Mouse (Mus musculus): Measurements from ENCODE around the gene Adora3. TPM values are rescaled to one million over a fixed set of nuclear protein-coding genes. Genes with fewer than 3 reads are reported as not detected.
"Not testable (repeated sequence)": the region's sequence is repeated elsewhere in the genome, so short reads cannot be mapped to it uniquely, and the experiment has no call there.

The Adora3 gene
- polyA plus RNA-seq, 1 experiment: 1.5 TPM

DNA sequence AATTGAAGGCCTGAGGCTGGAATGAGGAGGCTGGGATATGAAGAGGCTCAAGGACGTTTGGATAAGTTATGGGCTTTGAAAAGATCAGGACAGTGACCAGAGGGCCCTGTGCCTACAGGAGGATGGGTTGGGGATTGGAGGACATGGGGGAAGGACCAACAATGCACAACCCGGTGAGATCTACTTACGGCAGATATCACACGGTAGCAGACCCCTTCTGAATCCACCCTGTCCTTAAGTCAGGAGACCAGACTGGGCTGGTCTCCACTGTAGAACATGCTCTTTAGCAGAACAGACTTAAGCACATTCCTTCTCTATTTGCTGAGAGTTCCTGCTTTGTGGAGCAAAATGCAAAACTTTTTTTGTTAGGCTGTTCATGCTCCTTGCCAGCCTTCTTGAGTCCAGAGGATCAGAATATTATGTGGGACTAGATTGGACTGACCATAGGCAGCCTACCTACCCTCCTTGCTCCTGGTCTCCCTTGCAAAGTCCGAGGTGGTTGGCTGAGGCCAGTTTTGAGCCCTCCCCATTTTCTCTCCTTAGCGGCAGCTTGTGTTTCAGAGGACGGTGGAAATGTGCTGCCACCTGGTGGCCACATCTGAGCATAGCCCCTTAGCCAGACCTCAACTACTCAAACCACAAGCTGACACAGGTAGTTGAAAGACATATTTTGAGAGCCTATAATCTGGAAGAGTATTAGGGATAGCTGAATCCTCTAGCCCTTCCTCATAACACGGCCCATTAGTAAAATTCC, 28.9 kb downstream of the Adora3 start:
- DNase-seq (ENCODE audit: extremely low spot score in 1 of 2, low spot score in 1 of 2): peak; percentile 62 to 92

DNA sequence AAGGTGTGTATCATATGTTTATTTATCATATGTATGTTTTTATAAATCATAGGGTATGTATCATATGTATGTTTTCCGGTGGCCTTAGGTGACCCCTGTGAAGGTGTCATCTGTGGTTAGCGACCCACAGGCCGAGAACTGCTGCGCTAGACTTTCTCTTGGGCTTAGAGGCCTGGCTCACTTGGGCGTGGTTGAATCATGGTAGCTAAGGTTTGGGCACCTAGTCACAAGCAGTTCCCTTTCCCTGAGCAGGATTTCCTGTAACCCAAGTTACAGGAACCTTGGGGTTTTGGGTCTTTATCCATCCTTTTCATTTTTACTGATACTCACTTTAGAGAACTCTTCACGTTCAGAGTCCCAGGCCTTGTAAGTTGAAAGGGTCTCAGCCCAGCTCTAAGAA, 29.6 kb downstream of the Adora3 start:
- no peak for DNase-seq (ENCODE audit: extremely low spot score in 1 of 2, low spot score in 1 of 2)

DNA sequence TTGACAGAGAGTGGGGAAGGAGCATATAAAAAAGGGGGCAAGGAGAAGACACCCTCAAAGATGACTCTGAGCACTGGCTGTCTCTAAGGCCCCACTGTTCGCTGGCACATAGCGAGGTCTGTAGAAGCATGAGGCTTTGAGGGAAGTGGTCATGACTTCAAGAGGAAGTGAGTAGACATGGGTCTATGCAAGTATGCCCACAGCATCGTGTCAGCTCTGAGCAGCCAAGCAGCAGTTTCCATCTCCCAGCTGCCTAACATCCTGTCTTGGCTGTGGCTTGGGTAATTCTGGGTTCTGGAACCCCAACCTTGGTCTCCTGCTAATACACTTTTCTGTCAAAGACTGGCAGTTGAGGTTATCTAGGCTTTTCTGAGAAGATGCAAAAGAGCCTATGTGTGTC, 30.1 kb downstream of the Adora3 start:
- no peak for DNase-seq (ENCODE audit: extremely low spot score in 1 of 2, low spot score in 1 of 2)

DNA sequence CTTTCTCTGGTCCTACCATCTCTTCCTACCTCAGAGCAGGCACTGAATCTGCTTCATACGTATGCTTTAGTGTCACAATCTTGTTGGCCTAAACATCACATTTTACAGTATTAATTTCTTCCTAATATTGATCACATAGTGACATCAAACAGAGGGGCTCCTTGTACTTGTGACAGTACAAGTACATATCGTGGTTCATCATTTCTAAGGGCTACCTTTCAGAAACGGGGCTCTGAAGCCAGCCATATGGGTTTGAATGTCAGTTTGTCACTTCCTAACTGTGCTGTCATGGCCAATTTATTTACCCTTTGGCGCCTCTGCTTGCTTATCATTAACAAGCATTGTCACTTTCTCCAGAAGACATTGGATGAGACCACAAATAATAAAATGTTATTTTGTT, 30.8 kb downstream of the Adora3 start:
- DNase-seq (ENCODE audit: extremely low spot score in 1 of 2, low spot score in 1 of 2): no peak

DNA sequence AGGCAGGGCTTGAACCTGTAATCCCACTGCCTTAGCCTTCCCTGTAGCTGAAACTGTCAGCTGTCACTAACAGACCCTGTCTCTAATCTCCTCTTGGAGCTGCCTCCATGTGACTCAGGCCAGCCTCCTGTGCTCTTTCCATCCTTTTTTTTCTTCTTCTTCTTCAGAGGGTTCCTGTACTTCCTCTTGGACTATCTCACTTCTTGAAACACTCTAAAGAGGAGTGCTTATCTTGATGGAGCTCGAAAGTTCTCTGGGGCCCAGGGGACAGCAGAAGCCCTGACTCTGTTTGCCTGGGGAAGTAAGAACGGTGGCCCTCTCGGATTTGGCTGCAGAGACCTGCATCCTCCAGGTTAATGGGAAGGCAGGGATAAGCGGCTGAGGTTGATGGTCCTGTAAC, 33.6 kb downstream of the Adora3 start:
- DNase-seq (ENCODE audit: extremely low spot score in 1 of 2, low spot score in 1 of 2): no peak

DNA sequence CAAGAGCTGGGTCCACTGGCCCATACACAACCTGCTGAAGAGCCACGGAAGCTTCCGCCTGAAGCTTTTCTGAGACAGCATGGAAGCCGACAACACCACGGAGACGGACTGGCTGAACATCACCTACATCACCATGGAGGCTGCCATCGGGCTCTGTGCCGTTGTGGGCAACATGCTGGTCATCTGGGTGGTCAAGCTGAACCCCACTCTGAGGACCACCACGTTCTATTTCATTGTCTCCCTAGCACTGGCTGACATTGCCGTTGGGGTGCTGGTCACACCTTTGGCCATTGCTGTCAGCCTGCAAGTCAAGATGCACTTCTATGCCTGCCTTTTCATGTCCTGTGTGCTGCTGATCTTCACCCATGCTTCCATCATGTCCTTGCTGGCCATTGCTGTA, 34.1 kb downstream of the Adora3 start:
- no peak for DNase-seq (ENCODE audit: extremely low spot score in 1 of 2, low spot score in 1 of 2)

DNA sequence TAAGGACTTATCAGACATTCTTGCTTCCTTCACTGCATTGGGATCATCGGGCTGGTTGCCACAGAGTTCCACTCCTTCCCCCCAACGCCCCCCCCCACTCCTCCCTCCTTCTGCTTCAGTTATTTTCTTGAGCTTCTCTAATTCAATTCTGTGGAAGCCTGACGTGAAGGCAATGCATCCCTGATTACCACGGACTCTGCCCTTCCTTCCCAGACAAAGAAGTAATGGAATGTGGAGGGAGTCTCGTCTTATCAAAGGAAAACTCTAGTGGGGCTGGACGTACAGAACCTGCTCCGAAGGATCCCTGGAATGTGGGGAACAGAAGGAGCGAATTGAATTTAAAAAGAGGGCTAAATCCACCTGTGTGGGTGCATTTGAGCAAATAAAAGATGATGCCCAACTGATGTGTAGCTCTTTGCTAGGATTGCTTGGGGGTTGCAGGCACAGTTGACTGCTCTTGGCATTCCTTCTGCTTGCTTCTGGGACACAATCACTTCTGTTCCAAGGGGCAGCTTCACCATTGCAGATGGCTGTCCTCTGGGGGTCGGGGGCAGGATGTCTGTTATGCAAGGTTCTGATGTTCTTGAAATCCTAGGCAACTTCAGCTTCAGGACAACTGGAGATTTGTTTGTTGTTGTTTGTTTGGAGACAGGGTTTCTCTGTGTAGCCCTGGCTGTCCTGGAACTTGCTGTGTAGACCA, 37.4 kb downstream of the Adora3 start:
- no peak for DNase-seq (ENCODE audit: extremely low spot score in 1 of 2, low spot score in 1 of 2)

DNA sequence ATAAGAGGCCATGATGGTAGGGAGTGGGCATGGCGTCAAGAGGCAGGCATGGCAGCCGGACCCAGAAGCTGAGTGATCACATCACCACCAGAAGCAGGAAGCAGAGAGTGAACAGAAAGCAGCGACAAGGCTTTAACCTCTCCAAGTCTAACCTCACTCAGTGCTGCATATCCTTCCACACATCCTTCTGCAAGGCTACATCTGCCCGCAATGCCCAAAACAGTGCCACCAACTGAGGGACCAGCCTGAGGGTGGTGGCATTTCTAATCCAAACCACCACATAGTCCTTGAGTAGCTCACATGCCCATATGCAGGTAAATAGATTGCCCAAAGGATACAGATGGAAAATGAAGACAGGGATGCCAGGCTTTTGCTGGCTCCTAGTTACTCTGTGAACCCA, 38.3 kb downstream of the Adora3 start:
- DNase-seq (ENCODE audit: extremely low spot score in 1 of 2, low spot score in 1 of 2): no peak

DNA sequence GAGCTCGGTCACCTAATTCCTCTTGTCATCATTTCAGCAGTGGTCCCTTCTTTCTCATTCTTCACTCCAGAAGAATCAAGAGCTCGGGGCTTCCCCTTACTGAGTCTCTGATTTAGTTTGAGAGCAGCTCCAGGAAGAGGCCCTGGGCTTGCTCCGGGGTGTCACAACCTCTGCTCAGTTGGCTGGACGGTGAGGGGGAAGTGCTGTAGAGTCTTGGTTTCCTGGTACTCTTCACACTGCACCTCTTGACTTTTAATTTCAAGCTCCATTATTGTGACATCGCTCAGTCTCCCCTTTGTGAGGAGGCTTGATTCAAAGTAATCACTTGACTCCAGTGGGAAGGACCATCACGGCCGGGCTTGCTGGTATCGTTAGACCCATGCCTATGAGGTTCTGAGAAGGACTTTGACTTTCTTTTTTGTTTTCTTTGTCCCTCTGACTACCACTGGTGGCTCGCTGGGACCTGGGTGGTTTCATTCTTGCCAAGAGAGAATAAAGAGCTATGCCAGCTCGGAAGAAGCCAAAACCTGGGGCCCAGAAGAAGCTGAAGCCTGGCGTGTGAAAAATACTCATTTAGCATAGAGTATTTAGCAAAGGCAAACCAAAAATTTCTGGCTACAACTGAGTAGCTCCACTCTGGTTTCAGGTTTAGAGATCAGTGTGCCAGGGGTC, 40.0 kb downstream of the Adora3 start:
- DNase-seq (ENCODE audit: extremely low spot score in 1 of 2, low spot score in 1 of 2): no peak

DNA sequence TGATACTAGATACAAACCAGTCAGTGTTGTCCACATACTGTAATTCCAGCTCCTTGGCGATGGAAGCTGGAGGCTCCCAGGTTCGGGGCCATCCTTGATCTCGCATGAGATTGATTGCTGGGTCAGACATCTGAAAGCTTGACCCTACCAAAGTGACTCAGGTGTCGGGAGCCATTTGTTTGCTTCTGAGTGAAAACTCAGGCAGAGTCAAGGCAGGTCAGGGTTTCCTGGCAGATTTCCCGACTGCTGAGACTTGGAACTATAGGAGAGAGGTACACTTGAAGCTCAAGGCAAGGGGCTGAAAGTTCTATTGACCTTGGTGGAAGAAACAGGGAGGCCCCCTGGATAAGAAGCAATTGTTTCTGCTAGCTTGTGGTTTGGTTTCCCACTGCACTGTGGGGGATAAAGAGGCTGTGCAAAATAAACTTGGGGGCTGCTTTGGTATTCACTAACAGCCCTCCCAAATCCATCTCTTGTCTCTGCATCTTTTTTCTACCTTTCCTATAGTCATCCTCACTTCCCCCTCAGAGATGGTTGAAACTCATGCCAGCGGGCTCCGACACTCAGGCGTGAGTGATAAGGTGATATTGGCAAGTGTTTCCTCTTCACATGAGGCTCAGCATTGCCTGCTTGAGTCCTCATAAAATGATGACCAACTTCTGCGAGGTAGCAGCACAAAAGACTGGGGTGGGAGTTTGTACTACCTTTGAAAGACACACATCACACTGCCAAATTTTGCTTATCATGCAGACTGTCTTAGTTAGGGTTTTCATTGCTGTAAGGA, 41.6 kb downstream of the Adora3 start:
- no peak for DNase-seq (ENCODE audit: extremely low spot score in 1 of 2, low spot score in 1 of 2)

DNA sequence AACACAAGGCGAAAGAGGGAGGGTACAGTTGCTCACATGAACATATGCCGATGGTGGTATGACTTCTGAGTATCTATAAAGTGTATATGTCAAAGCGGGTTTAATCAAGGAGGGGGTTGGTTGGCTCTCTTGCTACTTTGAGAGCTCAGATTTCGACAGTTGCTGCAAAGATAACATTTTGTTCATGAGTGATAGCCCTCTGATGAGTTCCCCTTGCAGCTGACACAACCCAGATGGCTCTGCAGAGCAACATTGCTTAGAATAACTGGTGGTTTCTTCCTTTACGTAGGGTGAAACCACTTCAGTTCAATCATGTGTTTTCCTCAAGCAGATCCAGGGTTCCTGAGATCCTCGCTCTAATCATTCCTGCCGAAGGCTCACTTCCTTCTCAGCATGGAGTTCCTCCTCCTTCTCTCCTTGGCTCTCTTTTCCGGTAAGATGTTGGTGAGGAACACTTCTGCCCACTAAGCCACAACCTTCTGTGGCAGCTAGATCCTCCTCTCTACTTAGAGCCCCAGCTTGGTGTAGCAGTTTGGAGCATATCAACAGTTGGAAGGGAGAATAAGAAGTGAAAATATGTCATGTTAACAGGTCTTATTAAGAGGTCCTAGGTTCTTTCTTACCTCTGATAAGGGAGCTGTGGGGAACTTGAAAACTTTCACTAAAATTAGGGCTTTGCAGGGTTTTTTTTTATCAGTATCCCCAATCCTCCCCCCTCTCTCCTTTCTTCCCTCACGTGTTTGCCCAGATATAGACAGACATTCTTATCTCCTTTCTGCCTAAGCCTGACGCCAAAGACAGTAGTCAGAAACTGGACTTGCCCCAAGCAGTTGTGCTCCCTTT, 43.4 kb downstream of the Adora3 start:
- DNase-seq (ENCODE audit: extremely low spot score in 1 of 2, low spot score in 1 of 2): no peak

DNA sequence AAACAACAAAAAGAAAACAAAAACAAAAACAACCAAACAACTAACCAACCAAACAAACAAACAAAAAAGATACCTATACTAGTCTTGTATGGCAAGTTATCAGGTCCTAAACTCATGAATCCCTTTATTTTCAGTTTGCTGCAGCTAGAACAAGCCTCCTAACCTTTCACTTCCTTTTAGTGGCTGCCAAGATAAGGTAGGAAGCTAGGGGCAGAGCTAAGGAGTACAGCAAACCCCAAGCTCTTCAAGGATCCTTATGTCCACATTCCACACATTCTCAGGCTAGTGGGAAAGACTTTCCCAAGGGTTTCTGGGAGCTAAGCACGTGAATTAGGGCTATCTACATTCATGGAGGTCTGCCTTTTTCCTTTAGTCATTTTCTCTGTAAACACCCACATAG, 44.6 kb downstream of the Adora3 start:
- no peak for DNase-seq (ENCODE audit: extremely low spot score in 1 of 2, low spot score in 1 of 2)

DNA sequence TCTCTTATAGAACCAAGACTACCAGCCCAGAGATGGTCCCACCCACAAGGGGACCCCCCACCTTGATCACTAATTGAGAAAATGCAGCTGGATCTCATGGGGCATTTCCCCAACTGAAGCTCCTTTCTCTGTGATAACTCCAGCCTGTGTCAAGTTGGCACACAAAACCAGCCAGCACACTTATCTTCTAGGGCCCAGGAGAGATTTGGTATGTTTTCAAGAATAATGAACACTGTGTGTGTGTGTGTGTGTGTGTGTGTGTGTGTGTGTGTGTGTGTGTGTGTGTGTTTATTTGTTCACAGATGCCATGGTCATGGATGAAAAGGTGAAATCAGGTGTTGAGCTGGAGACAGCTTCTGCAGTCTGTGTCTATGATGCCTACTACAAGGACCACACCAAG, 45.8 kb downstream of the Adora3 start:
- not testable (repeated sequence) for DNase-seq (ENCODE audit: extremely low spot score in 1 of 2, low spot score in 1 of 2)

DNA sequence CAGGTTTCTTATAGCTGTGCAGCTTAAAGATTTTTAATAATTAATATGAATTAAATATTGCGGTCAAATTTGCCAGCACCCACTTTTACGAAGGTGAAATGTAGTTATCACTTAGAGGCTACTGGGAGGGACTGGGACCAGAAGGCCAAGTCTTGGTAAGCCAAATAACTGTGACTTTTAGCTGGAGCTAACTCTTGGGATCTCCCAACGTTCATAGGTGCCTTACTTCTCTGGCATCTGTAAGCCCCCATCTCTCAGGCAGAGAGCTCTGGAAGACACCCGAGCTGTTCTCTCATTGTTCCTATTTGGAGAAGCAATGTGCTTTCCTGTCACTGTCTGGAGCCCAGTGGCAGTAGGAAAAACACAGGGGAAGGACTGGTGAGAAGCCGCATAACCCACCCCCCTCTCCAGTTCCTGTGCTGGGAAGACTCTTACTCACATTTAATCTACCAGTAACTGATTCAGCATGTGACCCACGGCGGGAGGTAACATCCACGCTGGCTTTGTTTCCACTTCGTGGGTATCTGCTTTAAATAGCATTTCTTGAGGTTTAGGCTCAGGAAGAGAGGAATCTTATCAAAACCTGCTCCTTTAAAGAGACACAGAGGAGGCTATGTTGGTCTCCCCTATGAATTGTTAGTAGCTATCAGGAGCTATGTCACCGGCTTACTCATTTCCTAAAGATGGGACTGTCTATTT, 47.1 kb downstream of the Adora3 start:
- no peak for DNase-seq (ENCODE audit: extremely low spot score in 1 of 2, low spot score in 1 of 2)

DNA sequence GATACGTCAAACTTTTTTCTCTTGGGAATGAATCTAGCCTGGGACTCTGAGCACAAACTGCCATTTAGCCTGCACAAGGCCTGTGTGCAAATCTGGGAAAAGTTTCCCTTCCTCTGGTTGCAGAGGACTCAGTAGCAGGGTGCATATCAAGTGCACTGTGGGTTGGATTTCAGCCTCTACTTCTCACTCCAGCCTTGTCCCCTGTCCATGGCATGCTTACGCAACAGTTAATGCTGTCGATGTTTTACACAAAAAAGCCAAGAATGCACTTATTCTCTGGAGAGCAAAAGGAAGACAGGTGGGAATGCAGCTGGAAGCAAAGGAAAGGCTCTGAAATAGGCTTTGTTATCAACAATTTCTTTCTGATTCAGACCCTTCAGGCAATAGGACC, 47.7 kb downstream of the Adora3 start:
- no peak for DNase-seq (ENCODE audit: extremely low spot score in 1 of 2, low spot score in 1 of 2)

DNA sequence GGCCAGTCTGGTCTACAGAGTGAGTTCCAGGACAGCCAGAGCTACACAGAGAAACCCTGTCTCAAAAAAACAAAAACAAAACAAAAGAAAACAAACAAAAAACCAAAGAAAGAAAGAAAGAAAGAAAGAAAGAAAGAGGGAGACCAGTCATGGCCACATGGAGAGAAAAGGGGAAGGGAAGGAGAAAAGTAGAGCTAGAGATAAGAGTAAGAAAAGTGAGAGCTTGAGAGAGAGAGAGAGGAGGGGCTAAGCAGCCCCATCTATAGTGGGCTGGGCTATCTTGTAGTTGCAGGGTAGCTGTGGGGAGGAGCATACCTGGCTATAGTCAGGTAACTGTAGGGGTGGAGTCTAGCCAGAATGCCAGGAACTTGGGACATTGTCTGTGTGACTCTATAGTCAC, 50.1 kb downstream of the Adora3 start:
- DNase-seq (ENCODE audit: extremely low spot score in 1 of 2, low spot score in 1 of 2): not testable (repeated sequence)

DNA sequence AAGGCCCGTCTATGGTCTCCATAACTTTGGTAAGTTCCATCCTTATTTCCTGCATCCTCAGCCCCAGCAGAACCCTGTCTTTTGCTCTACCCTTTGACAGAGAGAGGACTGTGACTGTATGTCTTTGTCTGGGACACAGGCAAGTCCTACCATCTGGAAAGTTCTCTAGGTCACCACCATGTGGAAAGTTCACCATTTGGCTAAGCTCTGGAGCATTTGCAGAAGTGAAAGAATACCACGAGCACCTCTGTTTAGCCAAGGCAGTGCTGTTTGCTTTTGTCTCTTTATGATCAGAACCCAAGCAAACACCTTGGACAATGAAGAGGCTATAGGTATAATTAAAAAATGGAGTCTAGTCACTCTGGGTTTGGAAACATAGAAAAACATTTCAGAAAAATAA, 51.3 kb downstream of the Adora3 start:
- DNase-seq (ENCODE audit: extremely low spot score in 1 of 2, low spot score in 1 of 2): no peak

DNA sequence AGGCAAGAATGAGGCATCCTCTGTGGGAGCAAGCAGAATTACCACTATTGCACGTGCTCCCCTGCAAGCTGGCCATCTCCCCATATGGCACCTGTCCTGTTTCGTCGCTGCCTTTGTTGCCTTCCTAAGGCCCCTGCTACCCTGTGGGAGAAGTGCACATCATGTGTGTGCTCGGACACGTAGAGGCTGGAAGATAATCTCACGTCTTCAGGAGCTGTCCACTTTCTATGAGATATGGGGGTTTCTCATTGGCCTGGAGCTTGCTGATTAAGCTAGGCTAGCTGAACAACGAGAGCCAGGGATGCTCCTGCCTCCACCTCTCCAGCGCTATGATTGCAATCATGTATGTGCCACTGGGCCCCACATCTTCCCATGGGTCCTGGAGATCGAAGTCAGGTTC, 54.0 kb downstream of the Adora3 start:
- no peak for DNase-seq (ENCODE audit: extremely low spot score in 1 of 2, low spot score in 1 of 2)

DNA sequence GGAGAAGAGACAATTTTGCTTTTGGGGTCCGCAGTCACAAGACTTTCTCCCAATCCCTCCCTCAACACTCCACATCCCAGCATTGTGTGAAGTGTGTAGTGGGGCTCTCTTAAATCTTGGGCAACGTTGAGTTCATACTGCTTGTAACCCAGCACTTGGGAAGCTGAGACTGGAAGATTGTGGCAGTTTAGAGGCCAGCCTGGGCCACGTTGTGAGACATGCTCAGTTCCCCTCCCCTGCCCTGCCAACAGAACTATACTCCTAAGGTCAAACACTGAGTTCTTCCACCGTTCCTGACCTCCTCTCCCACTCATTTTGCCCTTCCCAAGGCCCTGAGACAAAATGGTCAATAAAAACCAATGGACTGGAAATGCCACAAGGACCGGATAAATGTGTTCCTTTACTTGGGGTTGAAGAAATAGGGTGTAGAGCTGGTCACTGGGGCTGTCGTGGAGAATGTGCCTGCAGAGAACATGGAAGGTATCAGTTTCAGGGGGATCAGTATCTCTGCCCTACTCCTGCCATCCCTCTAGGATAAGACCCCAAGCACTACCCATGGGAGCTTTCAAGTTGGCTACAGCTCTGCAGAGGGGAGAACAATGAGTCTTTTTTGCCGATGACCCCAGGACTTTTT, 57.0 kb downstream of the Adora3 start:
- no peak for DNase-seq (ENCODE audit: extremely low spot score in 1 of 2, low spot score in 1 of 2)

Measured in frontal cortex, adult 2 months (tissue).